Mouse (Mus musculus): Measurements from ENCODE around the gene Gm47841.

Gene Gm47841

DNA sequence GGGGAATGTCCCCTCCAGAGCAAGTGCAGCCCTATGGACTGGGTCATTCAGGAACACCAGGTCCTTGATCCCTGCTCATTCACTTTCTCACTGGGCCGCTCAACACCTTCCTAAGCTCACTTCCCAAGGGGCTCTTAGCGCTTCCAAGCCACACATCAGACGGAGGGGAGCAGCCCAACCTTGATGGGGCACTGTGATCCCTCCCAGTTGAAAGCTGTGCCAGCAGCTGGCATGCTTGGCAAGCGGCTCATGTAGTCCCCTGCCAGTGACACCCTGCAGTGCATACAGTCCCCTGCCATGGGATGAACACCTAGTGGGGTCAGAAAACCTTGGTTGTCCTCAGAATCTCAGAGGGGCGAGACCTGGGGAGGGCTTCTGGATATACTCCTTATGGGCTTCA is 26.9 kb upstream of the Gm47841 start:
- no peak for DNase-seq

DNA sequence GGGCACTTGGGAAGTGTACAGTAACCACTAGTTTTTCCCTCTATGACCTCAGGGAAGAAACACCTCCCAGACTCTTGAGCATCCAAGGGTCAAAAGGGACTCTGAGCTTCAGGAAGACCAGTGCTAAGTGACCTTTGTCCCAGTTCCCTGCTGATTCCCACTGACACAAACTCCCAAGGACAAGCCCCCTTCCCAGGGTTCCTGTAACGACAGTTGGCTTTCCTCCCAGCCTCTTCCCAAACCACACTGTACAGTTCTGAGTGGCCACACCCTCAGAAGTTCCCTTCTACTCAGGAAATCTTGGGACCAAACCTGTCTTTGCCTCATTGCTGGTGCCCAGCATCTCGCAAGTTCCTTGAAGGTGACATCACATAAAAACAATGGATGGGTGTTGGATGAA is 25.5 kb upstream of the Gm47841 start:
- no peak for DNase-seq

DNA sequence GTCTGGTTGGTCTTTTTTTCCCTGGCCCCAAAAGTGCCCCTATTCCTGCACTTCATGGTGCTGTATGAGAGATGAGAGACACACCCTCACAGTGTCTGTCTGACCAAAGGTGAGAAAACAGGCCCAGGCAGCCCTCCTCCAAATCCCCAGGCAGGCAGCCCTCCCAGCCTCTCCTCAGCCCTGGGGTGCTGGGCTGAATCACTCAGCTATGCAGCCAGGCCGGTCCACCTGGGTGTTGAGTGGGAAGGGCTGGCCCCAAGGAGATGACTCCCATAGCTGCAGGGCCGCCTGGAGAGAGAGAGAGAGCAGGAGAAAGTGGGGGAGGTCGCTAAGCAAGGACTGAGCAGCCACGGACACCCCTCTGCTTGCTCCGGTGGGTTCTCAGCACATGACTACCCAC is 23.6 kb upstream of the Gm47841 start:
- DNase-seq: no peak

DNA sequence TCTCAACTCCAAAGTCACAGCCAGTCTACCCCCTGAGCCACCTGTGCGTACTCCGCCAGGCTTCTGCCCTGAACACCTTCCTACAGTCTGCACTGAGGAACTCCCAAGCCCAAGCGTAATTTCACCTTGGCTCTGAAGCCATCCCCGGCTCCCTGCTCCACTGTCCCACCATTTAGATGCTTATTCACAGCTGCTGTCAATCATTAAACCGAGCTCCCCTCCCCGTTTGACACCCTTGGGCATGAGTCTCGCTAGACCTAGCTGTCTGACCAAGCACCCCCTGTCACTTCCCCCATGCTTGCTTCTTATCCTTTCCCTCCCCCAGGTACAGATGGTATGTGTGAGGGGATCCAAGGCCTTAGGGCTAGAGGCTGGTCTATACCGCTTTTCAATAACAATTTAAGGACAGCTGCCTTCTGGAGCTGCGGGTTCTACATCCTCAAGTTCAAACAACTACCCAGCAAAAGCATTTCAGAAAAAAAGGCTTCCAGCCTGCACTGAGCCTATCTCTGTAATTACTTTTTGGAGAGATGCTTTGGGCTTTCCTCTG is 22.5 kb upstream of the Gm47841 start:
- DNase-seq: no peak

DNA sequence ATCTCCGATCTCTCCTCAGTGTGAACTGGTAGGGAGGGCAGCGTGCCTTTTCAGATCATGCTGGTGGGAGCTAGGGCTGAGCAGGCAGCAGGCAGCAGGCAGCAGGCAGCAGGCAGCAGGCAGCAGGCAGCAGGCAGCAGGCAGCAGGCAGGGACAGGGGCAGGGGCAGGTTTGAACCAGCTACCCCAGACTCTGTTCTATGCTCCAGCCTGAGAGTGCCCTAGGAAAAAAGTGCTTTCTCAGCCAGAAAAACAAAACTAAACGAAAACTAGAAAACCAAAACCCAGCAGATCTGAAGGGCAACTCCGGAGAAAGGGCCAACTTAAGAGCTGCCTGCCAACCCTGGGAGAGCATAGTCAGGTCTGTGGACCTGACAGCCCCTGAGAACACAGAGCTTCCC is 21.5 kb upstream of the Gm47841 start:
- DNase-seq: no peak

DNA sequence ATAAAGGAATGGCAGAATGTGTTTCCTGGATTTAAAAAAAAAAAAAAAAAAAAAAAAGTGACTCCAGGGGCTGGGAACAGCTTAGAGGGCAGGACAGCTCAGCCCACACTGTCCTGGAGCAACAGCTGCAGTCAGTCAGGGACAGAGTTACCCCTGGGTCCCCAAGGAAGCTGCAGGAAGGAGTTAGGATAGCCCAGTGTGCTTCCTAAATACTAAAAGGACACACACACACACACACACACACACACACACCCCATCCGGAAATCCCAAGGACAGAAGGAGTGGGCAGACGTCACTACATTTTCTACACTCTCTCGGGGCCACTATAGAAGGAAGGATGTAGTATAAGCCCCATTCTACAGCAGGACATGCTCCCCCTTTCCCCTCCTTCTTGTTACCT is 20.8 kb upstream of the Gm47841 start:
- no peak for DNase-seq

DNA sequence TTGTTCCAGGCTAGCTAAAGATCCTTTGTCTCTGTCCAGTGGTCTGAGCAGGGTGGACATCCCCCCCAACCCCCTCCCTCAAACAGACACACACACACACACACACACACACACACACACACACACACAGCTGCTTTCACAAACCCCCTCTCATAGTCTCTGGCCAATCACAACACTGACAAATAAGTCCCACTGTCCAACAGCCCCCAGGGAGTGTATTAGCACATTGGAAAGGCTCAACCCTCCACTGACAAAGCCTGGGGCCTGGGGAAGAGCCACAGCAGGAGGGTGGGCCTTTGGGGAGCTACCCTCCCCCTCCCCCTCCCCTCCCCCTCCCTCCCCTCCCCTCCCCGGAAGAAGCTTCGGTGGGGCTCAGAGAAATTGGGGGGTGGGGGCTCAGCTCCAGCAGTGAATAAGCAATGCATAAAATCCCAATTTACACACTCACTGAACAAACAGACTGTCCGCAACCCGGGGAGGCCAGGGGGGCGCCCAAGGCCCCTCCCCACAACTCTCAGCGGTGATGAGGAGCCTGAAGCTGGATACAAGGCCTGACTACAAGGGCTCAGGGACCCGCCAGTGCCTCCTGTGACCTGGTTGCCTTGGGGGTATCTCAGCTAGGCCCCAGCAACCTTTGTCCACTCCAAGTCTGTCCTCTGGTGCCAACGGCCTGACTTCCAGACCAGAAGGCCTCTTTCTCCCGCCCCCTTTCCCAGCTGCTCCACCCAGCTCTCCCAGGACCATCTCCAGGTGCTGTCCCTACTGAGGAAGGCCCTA is 19.9 kb upstream of the Gm47841 start:
- no peak for DNase-seq

DNA sequence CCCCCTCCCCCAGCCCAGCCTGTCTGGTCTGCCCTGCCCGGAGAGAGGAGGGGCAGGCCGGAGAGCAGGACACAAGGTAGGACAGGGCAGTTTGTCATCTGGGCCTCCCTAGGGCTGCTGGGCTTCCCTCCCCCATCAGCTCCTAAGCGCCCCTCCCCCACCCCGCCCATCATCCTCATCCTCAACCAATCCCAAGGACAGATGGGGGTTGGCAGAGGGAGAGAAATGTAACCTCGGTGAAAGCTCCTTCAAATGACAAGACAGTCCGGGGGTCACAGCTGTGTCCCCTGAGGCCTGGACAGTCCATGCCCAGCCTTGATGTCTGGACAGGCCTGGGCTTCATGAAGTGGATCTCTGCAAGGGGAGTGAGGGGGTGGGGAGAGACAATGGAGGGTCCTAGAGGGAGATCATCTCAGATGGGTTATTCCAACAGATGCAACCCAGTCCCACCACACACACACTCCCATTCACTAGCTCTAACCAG is 19.2 kb upstream of the Gm47841 start:
- DNase-seq: no peak

DNA sequence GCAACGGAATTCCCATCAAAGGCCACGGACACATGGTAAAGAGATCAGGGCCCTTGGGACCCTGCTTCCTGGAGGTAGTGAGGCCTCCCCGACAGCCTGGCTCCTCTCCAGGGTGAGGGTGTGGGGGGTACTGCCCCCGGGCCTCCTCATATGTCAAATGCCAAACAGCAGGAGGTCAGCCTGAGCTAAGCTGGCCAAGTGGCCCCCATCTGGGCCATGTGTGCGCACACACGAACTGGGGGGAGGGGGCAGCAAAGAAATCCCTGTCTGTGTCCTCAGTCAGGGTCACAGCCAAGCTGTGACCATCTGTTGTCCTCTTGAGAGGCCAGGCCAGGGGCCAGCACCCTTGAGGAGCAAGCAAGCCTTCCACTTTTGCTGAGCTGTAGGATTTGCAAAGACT is 17.9 kb upstream of the Gm47841 start:
- DNase-seq: peak; percentile 38 to 43

DNA sequence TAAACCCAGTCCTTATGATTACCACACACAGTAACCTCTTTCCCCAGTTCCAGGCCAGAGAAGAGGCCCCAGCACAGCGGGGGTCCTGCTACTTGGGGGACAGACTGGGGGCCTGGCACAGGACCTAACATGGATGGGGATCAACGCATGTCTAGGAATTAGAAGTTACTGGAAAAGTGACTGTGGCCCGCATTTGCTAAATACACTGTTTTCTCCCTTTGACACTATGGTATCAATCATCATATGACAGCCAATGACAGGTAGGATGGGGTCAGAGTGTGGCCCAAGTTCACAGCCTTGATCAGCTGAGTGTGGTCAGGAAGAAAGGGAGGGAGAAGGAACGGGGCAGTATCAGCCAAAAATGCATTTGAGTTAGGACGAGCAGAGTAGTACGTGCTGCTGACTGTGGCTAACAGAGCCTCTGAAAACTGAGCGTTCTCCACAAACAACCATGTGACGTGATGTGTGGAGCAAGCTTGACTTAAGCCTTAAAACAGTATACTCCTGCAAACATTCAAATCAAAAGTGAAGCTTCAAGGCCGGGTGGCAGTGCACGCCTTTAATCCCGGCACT is 13.2 kb upstream of the Gm47841 start:
- DNase-seq: no peak

DNA sequence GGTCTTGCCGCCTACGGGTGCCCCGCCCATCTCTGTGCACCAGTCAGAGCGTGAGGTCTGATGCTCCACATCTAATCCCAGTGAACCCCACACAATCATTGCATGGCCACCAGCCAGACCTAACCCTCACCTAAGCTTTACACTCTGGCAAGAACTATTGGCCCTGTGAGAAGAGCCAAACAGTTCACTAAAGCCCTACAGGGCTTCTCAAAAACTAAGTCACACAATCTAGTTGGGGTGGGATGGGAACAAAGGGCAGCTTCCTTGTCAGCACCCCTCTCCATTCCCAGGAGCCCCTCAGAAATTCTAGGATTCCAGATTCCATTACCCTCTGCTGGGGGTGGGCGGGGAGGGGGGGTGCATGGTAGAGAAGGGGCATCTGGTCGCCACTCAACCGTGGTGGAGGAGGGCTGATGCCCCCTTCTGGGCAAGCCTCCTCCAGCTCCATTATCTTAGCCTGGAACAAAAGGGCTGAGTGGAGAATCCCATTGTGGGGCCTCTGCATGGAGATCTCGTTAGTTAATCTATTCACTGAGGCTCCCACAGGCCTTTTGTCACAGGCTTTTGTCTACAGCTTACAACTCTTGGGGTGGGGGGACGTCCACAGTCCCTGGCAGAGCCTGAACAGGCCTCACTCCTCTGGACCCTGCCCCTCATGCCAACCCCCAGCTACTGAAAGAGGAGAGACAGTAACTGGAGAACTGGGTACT is 12.5 kb upstream of the Gm47841 start:
- no peak for DNase-seq

DNA sequence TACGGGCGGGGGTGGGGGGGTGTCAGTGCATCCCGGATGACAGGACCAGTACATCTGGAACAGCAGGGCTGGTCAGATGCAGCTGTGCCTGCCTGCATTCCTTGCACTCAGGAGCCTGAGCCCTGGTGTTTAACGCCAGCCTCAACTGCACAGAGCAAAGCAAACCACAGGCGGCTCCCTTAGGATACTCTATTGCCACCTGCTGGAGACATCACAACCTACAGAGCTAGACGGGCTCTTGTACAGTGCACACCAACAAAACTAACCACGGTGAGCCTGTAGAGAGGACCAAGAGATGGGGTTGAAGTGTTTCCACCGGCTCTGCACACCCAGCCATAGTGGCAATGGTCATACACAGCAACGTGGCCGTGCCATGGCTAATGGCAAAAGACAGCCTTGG is 9.0 kb upstream of the Gm47841 start:
- DNase-seq: peak; percentile 56 to 69

DNA sequence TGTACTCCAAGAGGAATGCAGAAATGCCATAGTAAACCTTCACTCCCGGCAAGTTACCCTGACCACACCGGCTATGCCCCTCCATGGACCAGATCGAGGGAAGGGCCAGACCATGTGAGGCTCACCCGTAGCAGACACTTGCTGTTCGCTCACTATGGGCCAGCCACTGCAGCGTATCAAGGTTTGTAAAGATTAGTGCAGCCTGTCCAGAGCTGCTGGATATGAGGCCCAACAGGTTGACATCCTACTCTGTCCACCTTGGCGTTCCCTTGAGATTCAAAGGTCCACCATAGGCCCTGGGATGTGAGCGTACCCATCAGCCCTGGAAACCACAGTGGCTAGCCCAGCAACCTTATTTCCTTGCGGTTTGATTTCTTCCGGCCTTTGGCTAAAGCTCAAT is 7.3 kb upstream of the Gm47841 start:
- no peak for DNase-seq

DNA sequence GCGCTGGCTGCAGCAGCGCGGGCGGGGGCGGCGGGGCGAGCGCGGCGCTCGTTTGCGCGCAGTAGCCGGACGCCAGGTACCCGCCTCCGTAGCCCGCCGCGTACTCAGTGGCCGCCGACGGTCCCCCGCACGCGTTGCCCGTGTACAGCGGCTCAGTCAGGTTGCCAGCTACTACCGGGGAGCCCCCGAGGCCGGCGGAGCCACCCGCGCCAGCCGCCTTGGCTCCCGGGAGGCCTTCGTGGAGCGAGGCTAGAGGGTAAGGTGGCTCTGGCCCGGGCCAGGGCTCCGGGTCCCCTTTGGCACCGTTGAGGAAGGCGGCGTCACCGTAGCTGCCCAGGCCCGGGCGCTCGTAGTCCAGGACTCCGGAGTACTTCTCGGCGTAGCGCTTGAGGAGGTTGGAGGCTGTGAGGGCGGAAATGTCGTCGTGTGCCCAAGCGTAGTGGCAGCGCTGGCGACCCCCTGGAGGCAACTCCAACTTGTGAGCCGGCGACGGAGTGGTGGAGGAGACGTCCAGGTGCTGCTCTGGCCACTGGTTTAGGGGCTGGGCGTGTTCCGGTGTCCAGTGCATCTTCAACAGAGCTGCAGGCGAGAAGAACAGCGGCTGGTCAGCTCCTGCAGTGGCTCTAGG is 6.7 kb upstream of the Gm47841 start:
- no peak for DNase-seq

DNA sequence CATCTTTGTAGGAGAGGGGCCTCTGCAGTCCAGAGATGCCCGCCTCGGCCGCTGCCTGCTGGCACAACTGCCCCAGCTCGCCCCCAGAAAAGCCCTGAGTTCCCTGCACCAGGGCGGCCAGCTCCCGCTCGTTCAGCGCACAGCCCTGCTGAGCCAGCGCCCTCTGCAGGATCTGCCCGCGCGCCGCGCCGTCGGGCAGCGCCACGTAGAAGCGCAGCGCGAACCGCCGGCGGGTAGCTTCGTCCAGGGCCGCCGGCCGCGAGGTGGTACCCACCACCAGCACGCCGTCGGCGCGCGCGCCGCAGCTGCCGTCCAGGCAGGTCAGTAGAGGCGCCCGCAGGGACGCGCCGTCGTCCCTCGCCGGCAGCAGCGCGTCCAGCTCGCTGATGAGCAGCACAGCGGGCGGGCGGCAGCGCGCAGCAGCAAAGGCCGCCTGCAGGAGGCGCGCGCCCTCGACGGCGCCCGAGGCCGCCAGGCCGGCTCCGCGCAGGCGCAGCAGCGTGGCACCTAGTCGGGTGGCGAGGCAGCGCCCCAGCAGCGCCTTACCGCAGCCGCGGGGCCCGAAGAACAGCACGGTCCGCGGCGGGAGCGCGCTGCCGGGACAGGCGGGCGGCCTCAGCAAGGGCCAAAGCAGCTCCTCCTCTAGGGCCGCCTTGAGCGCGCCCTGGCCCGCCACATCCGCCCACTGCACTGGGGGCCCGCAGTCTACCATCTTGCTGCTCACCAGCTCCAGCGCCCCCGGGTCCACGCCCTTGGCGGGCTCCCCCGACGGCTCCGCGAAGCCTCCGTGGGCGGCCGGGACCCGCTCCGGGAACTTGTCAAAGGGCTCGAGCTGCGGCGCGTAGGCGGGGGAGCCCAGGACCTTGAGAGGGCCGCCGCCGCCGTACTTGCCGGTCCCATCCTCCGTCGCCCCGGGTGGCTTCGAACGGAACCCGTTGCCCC is 5.6 kb upstream of the Gm47841 start:
- DNase-seq: no peak

DNA sequence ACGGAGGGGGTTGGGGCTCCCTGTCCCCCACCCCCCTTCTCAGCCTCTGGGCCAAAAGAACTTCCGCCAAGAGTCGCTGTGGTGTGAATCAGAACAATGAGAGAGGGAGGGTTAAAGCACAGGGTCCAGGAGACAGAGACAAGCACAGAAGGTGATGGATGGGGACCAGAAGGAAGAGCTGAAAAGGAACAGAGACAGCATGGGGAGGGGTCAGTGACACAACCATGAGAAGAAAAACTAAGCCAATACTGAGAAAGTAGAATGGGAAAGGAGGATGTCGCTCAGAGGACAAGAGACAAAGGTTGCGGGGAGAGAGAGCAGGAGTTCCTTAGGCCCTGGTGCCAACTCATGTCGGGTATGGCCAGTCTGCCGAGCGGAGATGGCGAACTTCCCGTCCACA is 4.7 kb upstream of the Gm47841 start:
- no peak for DNase-seq

DNA sequence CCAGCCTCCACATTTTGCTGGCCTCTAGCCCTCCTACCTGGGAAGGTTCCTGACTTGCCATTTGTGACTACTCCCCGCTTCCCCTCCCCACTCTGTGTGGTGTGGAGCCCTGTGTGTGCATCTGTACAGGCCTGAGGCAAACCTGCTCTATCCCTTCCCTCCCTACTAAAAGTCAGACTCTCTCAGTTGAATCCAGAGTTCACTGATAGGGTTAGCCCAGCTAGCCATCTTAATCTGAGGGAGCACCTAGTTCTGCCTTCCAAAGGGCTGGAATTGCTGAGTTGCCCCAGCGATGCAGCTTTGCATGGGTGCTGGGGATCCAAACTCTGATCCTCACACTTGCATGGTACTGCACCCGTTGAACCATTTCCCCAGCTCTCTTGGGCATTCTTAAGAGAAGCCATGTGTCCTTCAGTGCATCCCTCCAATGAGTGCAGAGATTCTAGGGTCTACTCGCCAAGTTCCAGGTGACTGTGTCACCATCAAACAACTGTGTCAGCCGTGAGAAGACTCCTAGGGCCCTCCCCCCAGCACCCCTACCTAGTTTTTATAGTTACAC is 1.2 kb upstream of the Gm47841 start:
- no peak for DNase-seq

DNA sequence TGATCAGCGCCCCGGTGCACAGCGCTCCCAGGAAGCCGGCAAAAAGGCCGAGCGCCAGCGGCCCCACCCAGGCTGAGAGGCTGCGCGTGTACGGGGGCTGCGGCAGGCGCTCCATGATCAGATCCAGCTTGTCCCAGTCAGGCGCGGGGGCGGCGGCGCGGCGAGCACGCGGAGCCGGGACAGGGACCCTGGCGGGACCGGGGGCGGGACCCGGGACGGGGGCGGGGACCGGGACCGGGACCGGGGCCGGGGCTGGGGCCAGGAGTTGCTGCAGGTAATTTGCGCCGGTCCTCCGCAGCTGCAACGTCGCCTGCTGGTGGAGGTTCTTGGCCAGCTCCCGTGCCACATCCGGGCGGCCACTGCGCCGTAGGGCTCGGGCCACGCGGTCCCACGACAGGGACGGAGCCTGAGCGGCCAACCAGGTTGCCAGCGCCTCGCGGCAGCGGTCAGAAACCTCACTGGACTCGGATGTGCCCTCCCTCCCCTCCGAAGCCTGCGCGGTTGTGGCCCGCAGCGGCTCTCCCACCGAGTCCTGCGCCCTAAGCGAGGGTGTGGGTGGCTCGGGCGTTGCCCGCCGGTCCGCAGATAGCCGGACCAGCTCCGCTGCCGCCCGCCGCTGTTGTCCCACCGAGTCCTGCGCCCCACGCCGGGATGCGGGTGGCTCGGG is 537 bp downstream of the Gm47841 start:
- peak; percentile 44 to 49 for DNase-seq

DNA sequence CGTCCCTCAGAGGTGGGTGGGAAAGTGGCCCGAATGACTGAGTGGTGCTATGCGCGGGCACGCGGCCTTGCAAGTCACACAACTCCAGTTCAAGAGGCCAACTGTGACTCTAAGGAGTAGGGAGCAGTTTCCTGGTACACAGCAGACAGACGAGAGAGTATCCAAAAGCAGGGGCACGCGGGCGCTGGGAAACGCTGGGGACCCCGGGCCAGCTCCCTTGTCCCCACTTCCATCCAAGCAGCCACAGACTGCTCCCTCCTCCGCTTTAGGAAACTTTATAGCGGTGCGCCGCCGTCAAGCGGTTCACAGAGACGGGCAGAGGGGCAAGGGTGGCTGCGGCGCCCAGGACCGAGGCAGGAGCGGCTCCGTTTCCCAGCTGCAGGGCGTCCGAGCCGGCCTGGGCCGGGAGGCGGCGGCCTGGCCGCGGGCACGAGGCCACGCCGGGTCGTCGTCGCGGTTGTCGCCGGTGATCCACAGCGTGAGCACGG is 1.1 kb downstream of the Gm47841 start:
- DNase-seq: no peak

DNA sequence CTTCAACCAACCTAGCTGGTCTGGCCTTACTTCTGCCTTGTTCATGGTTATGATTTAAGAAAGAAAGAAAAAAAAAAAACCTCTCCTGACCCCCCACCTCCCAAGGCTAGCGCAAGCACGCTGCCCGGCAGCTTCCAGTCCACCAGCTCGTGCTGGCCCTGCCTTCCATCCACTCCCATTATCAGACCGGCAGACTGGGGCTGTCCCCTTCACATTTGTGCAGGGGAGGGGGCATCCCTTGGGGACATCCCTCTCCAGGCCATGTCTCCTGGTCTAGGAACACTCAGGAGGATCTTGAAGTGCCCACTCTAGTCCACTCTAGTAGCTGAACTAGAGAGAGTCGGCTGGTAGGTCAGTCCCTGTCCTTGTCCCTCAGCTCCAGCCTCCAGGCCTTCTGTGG is 2.7 kb downstream of the Gm47841 start:
- DNase-seq: no peak

DNA sequence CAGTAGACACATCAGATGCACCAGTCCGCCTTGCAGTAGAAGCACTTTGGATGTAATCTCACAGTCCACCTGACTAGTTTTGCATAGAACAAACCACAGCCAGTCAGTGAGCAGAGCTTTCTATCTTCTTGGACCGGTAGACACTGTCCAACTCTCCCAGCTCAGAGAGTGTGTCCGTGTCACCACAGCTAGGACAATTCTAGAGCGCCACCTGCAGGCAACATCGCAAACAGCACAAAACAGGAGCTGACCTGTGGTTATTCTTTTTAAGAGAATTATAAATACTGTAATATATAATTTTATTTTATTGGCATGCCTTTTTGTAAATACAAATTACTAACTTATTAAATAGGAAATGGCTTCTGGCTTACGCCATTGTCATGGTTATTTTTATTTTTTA is 4.6 kb downstream of the Gm47841 start:
- DNase-seq: peak; percentile 77 to 85
